Mouse (Mus musculus) spleen, postnatal 36 days (tissue): ENCODE results near the gene Ccdc40.
A peak's percentile ranks its signal among the peaks of the same experiment; 100 is the strongest.

Experiments used
- DNase-seq, 2 experiments: peaks; one replicate each; pipeline ENCODE4 v3.0.0; 2022; ENCODE audit warnings: low spot score in 2 of 2, mixed read lengths in 1 of 2

Ccdc40 gene

DNA sequence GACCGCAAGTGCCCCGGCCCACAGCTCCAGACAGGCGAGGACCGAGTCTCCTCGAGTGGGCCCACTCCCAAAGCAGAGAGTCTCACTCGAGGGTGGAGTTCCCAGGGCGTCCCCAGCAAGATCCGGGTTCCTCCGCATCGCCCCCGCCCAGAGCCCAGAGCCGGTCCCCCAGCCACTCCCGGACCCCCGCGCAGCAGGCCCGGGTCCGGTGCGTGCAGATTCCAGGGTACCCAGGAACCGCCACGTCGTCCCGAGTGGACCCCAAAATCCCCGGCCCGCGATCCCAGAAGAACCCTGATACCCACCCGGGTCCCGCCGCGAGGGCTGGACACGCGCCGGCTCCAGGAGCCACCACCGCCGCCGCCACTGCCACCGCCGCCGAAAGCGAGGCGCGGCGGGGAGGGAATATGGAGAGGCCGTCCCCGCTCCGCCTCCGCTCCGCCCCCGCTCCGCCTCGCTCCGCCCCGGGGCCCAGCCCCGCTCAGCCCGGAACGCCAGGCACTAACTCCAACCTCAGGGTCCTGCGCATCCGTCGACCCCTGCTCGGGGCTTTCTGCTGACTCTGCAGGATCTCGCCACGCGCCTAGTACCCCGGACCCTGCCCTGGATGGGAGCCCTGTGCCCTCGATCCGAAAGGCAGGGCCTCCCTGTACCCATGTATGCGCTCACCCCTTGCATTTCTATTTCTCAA, at the start of gene Ccdc40, which contains the start of gene Tbc1d16:
Ccdc40 (plus strand) TSS at position 482 of the 691 bp plus-strand sequence.
Tbc1d16 (minus strand) TSS at position 409 of the 691 bp plus-strand sequence.
- peak; percentile 35 to 51 for DNase-seq

DNA sequence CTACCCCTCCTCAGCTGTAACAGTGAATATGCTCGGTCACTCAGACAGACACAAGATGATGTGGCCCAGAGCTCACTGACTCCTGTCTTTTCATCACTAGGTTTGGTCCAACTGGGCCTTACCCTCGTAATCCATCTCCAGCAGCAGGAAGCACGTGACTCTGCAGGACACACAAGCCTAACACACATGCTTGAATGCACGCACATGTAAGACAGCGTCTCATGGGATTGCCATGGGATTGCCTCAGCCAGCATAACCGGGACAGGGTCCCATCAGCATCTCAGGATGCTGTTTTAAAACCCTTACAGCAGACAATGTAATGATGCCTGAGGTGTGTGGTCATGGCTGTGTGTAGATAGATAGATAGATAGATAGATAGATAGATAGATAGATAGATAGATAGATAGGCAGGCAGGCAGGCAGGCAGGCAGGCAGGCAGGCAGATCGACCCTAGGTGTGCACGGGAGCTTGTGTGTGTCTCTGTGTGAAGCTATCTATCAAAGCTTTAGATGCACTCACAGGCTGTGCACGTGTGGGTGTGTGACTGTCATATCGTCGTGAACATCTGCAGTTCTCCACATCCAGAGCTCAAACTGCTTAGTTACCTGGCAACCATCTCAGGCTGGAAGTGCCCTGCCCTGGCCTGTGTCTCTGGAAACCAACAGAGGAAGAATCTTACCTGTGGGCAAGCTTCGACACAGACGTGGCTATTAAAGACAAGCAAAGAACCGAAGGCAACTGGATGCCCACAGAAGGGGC, 47.4 kb upstream of the Ccdc40 start:
- DNase-seq: no peak

DNA sequence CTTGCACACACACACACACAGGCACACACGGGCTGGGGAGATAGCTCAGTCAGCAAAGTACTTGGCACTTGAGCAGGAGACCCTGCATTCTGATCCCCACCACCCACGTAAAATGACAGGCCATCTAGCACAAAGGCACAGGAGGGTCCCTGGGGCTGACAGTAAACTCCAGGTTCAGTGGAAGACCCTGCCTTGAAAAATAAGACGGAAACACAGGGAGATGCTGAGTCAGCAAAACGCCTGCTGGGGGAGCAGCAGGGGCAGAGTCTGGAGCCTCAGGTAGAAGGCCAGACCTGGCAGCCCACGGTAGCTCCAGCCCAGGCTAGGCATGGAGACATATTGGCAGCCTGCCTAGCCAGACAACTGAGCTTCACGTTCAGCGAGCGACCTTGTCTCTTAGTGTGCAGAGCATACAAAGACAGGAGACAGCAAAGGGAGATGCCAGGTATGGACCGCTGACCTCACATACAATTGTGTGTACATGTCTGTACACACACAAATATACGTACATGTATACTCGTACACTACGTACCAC, 46.4 kb upstream of the Ccdc40 start:
- DNase-seq: no peak

DNA sequence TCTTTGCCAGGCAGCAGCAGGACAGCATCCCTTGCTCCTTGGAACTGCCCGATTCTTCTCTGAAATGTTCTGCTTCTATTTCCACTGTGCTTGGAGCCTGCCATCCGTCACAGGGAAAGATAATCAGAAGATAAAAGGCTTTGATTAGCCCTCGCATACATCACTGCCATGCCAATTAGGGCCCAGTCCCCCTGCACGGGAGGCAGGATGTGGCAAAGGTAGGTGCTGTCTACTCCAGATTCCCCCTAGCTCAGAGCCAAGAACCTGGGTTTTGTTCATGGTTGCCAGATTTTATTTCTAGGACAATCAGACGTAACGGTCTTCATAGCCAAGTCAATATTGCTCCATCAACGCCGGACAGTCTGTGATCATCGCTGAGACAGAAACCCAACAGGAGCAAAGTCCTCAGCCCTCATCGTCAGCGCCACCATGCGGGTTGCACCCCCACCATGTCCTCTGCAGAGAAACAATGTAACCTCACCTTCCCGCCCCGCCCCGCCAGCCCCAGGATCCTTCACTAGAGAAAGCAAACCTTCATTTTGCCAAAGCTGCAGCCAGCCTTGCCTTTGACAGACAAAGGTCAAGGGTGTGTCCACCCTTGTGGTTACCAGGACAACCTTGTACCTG, 44.6 kb upstream of the Ccdc40 start:
- no peak for DNase-seq

DNA sequence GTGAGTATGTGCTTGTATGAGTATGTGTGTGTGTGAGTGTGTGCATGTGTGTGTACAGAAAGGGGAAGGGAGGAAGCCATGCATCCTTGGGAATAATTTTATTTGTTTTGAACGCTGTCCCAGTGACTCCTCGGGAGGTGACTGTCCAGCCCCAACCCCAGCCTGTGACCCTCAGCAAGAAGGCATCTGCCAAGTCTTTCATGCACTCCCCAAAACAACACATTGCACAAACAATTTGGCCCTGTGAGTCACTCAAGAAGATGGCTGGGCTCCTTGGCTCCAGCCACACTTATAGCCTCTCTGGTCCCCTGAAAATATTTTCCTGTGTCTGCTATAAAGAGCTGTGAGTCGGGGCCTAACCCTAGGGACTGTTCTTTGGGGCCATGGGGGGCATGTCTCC, 42.0 kb upstream of the Ccdc40 start:
- DNase-seq: no peak

DNA sequence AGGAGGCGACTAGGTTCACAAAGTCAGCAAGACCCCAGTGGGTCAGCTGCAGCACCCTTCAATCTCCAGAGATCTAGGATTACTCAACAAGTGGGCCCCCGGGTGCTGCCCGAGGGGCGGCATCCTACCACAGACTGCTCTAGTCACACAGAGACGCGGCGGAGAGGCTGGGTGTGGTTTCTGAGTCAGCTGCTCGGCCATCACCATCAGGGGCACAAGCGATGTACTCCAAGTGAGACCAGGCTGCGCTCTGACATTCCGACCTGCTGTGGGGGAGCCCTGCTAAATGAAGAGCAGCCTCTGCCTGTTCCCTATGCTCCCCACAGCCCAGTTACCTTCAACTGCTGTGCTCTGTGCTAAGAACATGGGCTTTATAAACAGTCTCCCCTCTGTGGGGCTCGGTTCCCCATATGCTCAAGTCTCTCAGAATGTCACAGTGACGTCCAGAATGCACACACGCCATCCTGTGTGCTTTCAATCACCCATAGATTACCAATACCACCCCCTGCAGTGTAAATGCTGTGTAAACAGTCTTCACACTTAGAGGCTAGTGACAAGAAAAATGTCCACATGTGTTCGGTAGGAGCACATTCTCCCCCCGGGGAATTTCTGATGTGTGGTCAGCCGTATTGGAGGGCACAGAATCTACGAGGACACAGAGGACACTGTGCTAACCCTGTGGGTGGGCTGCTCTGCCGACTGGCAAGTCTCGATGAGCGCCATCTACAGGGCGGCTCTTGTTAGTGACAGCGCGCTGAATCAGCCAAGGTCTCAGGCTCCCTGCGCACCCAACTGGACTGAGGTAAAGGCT, 41.2 kb upstream of the Ccdc40 start:
- DNase-seq: peak; percentile 60 to 64

DNA sequence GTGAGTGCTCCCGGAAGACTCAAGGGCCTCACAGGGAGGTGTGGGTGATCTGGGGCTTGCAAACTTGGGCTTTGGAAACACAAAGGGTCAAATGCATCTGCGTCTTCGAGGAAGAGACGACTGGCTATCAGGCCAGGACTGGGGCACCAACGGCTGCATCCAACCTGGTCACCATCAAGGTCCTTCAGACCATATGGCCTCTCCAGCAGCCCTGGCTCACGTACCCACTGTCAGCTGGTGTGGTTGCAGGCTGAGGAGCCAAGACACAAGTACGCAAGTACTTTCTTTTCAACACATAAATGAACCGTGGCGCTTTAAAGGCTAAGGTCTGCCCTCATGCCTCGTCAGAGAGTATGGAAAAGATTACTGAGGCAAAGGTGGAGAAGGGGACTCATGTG, 40.6 kb upstream of the Ccdc40 start:
- no peak for DNase-seq

DNA sequence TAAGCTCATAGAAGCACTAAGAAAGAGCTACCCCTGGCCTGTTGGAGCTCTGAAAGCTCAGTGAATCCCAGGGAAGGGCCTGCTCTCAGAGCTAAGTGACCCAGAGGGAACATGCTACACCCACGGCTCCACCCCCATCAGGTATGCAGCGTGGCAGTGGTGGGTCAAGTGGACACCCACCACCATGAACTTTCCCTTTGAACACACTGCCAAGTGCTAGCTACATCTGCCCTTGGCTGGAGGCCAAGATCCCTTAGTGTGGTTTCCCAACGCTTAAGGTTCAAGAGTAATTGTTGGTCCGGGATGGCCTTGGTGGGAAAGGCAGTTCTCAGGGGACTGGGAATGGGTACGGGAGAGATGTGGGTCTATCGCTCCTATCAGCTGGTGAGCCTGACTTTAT, 40.0 kb upstream of the Ccdc40 start:
- DNase-seq: no peak

DNA sequence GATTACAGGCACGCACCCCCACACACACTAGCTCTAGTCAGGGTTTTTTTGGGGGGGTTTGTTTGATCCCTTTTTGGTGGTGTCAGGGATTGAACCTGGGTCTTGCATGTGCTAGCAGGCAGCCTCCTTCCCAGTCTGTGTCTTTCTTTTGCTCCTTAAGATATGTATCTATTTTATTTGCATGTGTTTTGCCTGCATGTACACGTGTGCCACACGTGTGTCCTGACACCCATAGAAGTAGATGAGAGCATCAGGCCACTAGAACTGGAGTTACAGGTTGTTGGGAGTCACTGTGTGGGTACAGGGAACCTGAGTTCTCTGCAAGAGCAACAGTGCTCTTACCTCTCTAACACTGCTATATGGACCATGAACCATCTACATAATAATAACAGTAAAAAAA, 39.1 kb upstream of the Ccdc40 start:
- no peak for DNase-seq

DNA sequence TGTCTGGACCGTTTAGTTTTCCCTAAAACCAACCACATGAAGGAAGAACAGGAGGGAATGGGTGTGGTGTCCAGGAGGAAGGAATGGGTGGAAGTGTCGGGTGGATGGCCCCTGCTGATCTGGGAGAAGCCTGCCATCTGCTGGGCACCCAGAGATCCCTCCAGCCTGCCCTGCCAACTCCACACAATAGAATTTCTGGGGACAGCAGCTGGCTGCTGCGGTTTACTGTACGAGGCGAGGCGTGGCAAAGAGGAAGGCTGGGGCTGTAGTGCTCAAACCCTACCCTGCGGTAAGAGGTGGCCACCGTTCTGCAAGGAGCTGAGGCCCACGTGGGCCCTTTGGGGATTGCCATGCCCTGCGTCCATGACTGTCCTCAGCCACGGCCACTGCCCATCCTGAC, 37.9 kb upstream of the Ccdc40 start:
- peak; percentile 61 to 68 for DNase-seq

DNA sequence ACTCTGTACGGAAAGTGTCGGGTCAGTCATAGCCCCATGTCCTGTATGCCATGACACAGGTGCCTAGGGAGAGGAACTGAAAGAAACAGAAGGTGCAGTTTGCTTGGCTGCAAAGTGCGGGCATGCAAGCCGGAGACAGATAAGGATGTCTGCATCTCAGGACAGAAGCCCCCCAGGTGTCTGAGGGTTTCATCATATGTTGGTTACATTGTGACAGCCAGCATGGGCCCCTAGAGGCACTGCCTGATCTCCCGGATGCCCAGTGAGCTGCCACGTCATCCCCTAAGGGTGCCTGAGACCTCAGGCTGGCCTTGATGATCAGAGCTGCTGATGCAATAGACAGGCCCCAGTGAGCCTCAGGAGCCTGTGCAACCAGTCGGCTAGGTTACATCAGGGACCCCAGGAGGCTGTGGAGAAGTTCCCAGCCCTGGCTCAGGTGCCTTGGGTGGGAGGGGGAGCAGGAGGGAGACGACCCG, 36.7 kb upstream of the Ccdc40 start:
- peak; percentile 22 to 24 for DNase-seq

DNA sequence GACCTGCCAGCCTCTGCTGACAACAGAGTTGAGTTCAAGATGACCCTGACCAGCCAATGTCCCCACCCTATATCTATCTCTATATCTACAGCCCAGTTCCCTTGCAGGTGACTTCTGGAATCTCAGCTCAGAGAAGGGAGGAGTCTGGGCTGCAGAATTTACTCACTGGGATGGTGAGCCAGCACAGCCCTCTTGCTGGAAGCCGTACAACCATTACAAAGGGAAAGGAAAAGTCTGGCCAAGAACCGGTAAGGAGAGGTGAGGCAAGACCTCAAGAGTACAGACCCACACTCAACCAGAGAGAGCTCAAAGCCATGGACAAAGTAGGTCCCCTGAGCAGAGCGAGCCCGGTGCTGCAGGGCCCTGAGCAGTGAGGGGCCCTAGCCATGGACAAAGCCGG, 36.2 kb upstream of the Ccdc40 start:
- no peak for DNase-seq

DNA sequence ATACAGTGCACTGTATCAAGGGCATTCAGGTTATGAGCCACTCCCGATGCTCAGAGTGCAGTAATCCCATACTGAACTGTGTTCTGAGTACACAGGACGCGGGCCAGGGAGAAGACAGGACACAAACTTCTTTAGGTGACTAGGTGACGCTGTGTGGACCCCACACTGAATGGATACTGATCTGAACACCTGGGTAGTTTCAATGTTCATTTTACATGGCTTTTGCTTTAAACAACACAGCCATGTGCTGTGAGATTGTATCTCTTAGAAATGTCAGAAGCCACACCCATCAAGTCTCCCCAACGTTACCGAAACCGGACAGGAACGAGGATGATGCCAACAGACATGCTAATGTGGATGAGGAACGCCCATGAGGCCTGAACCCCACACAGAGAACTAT, 35.8 kb upstream of the Ccdc40 start:
- no peak for DNase-seq

DNA sequence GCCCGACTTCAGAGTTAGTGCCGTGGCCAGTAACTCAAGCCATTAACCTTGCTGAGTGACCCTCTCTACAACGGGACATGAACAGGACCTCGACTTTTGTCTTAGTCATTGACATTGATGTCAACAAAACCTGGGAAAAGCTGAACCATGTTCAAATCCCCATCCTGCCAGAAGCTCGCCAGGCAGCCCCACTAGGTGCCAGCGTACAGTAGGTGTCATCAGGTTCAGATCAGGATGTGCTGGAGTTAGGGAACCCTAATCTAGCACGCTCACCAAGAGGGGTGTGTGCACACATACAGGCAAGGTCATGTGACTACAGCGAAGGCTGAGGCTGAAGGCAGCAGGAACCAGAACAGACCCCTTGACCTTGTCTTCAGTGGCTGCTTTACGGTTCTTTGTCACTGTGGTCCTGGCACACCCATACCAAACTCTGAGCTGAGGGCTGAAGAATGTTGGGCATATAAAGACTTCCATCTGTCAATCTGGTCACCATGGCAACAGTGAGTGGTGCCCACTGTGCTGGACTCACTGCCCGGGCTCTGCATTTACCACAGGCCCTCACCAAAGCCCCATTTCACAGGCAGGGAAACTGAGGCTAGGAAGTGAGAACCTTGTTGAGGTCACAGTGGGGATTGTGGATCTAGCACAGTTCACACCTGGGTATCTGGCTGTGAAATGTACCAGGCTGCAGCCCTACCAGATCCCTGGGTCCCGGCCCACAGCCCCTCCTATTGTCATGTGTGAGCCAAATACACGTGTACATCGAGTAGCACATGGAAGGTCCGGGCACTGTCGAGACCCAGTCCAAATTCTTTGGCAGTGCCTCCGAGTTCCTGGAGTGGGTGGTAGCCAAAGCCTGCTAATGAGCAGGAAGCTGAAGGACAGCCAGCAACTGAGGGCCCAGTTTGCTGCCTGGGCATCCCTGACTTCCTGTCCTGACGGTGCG, 30.5 kb upstream of the Ccdc40 start:
- DNase-seq: no peak

DNA sequence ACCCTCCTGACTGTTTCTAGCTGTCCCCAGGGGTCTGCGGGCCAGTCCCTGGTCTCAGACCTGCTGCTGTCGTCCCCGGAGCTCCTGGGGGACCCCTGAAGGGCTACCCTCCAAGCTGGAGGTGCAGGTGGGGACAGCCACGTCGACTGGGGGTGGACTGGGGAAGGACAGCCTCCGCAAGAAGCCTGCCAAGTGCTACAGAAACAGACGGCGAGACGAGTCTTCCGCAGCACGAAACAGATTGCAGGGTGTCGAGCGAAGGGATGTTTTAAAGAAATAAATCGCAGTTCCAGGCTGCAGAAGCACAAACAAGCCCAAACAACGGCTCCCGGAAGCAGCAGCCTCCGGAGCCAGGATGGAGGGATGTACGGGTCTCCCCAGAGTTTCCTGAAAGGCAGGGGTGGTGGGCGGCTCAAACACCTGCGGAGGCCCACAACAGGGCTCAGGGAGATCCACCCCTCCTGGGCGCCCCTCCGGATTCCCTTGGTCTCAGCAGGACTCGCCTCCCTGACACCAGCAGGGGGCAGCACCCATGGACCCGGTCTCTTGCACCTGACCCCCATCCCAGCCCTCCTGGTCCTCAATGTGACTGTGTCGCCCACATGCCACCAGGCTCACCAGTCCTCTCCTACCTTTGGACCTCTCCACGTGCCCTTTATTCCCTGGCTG, 29.7 kb upstream of the Ccdc40 start:
- no peak for DNase-seq

DNA sequence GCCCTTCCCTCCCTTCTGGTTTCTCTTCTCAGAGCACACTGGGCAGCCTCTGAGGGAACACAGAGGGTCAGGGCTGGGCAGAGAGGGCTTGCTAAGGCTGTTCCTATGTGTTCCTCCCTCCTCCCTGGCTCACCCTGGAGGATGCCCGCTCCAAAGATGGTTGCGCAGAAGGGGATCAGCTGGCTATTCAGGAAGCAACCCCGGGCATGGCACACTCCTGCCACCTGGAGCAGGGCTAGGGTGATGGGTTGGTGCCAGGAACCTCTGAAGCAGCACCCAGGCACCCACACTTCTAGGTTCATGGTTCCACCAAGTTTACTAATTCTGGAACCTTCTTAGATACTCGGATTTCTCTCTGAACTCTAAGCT, 29.2 kb upstream of the Ccdc40 start:
- no peak for DNase-seq

DNA sequence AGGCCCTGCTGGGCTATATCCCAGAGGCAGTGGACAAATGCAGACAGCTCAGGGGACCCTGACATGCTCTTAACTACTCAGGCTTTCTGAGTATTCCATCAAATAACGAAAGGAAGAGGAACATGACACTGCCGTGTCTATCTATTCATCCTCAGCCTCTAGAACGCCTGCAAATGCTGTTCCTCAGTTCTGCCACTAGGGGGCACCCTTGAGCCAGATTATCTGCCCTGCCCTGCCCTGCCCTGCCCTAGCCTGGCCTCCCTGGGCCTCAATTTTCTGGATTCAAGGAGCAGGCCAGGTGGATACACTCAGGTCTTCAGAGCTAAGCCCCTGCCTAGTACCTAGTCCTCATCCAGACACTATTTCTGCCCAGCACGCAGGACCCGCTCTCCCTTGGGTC, 24.9 kb upstream of the Ccdc40 start:
- DNase-seq: no peak

DNA sequence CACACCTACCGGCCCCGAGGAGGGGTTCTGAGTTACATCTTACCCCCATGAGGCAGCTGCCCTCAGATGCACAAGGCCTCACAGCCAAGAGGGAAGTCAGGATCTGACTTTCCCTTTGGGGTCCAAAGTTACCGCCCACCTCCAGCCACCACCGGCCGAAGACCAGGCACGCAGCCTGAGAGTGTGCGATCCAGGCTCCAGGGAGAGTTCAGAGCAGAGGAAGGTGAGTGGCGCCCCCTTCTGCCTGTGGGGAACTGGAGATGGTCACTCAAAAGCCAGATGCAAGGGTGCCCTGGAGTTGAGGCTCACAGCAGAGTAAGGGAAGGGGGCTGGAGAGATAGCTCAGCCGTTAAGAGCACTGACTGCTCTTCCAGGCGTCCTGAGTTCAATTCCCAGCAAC, 22.6 kb upstream of the Ccdc40 start:
- no peak for DNase-seq

DNA sequence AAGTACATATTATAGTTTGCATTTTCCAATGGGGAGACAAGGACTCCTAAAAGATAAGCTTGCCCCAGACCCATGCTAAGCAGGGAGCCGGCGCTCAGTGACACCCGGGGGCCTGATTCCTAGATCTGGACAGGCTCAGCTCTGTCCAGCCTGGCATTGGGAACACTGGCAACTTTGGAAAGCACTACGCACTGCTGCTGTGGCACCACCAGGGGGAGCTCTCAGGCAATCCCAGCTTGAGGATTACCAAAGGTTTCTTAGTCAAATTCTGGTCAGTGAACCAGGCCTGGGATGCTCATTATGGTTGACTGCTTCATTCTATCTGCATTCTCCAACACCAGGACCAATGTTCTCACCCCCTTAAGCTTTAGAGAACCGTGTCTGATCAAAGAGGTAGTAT, 21.8 kb upstream of the Ccdc40 start:
- DNase-seq: no peak

DNA sequence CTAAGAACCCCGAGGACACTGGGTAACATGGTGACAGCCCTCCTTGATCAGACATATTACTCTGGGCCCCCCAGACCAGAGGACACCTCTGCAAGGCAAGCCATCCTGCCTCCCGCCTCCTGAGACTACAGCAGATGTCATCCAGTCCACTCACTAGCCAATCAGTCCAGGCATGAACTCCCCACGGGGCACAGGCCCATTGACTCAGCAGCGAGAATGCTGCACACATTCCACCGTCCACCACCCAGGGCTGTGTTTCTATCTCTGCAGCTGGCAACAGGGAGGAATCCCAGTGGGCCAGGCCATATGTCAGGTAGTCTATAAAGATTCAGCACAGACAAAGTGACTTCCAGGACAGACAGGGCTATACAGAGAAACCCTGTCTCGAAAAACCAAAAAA, 20.4 kb upstream of the Ccdc40 start:
- DNase-seq: no peak
